Mouse (Mus musculus) hindbrain, embryonic 15.5 days (tissue): ENCODE data around the gene Zyx. TPM values are rescaled to one million over a fixed set of nuclear protein-coding genes. Genes with fewer than 3 reads are reported as not detected.

Experiments
- ATAC-seq: fragments of 200-750 bp; cut with Nextera tagmentation; 2 replicates; pipeline ENCODE4 v1.8.0; 2017; ENCODE audit warnings: low read depth, moderate number of reproducible peaks, moderate TSS enrichment; ENCODE audit not compliant: low FRiP score
- H3K27ac ChIP-seq: fragments of 300-500 bp; sonication (generic); replicated peaks from 2 replicates; pipeline ENCODE4 v1.5.1; 2015; ENCODE audit warnings: mild to moderate bottlenecking, inconsistent platforms
- H3K27me3 ChIP-seq: fragments of 300-500 bp; sonication (generic); 2 replicates; pipeline ENCODE4 v1.6.1; 2015; ENCODE audit warnings: control low read depth, inconsistent platforms
- H3K36me3 ChIP-seq: fragments of 300-500 bp; sonication (generic); 2 replicates; pipeline ENCODE4 v1.6.1; 2015; ENCODE audit warnings: control low read depth, inconsistent platforms
- H3K4me1 ChIP-seq: fragments of 300-500 bp; sonication (generic); replicated peaks from 2 replicates; pipeline ENCODE4 v1.6.1; 2015; ENCODE audit warnings: control low read depth, inconsistent platforms
- H3K4me2 ChIP-seq: fragments of 300-500 bp; sonication (generic); 2 replicates; pipeline ENCODE4 v1.6.1; 2015; ENCODE audit warnings: moderate library complexity, mild to moderate bottlenecking, inconsistent platforms
- H3K4me3 ChIP-seq: fragments of 300-500 bp; sonication (generic); 2 replicates; pipeline ENCODE4 v1.5.1; 2015; ENCODE audit warnings: mild to moderate bottlenecking, inconsistent platforms
- H3K9ac ChIP-seq: fragments of 300-500 bp; sonication (generic); 2 replicates; pipeline ENCODE4 v1.6.1; 2015; ENCODE audit warnings: inconsistent platforms
- H3K9me3 ChIP-seq: fragments of 300-500 bp; sonication (generic); 2 replicates; pipeline ENCODE4 v1.6.1; 2016; ENCODE audit warnings: control low read depth, inconsistent platforms
- WGBS: fragments of 180-500 bp; shearing (Covaris S2); methylation state at CpG from one replicate; pipeline ENCODE4 v1.1.7; 2015; 5-methylcytosine and 5-hydroxymethylcytosine counted together
- polyA plus RNA-seq: library from polyadenylated mRNA; unstranded; fragments of >200 nt; fragmentation: Nextera tagmentation; extraction: Ambion mirVana; gene quantifications from 2 replicates; pipeline ENCODE4 v1.2.1, GENCODE M21; 2015

Gene Zyx
- polyA plus RNA-seq, 1 experiment from 2014 or later, result 63.0 TPM

- H3K9me3 ChIP-seq, result no peaks in the 10 kb centered on the region
- no peak overlapping the region for H3K27ac ChIP-seq
- H3K36me3 ChIP-seq, result peaks cover 11% of the 10 kb centered on the region; the same call in 1 of the 2 replicates
- H3K4me1 ChIP-seq, result peaks cover 43% of the 10 kb centered on the region
- 92% methylated on average over 7 of the region's 7 CpGs for WGBS
- peak overlapping the region; percentile 91 for H3K4me2 ChIP-seq
- no peak overlapping the region for H3K9ac ChIP-seq
- no peak overlapping the region for H3K4me3 ChIP-seq
- ATAC-seq, result no peak
- no peaks in the 10 kb centered on the region for H3K27me3 ChIP-seq
Observed at GRCm38 (mm10) chr6:42351776-42352485, 2.5 kb downstream of the Zyx start.

GRCm38 (mm10) chr6:42352486-42352846 is 3.0 kb downstream of the Zyx start:
- Histone ChIP-seq H3K4me3 (no peak overlapping the region), H3K27me3 (no peaks in the 10 kb centered on the region), H3K4me2 (no peak overlapping the region), H3K9me3 (no peaks in the 10 kb centered on the region), H3K4me1 (peaks cover 43% of the 10 kb centered on the region), H3K27ac (no peak overlapping the region), H3K36me3 (peaks cover 16% of the 10 kb centered on the region; the same call in 1 of the 2 replicates), H3K9ac (no peak overlapping the region)
- WGBS, result 100% methylated on average over 1 of the region's 1 CpGs
- no peak for ATAC-seq

- 89% methylated on average over 8 of the region's 8 CpGs for WGBS
- H3K4me2 ChIP-seq, result no peak overlapping the region
- H3K27me3 ChIP-seq, result no peaks in the 10 kb centered on the region
- no peak for ATAC-seq
- H3K4me3 ChIP-seq, result no peak overlapping the region
- H3K27ac ChIP-seq, result no peak overlapping the region
- H3K9ac ChIP-seq, result no peak overlapping the region
- no peaks in the 10 kb centered on the region for H3K9me3 ChIP-seq
- peaks cover 43% of the 10 kb centered on the region for H3K4me1 ChIP-seq
- peaks cover 23% of the 10 kb centered on the region for H3K36me3 ChIP-seq
Observed at GRCm38 (mm10) chr6:42353180-42353579, 3.8 kb downstream of the Zyx start.

GRCm38 (mm10) chr6:42354076-42355019 is 4.9 kb downstream of the Zyx start:
- Histone ChIP-seq H3K4me2 (no peak overlapping the region), H3K4me3 (no peak overlapping the region), H3K9ac (no peak overlapping the region), H3K27ac (no peak overlapping the region), H3K9me3 (no peaks in the 10 kb centered on the region), H3K36me3 (peaks cover 29% of the 10 kb centered on the region), H3K27me3 (no peaks in the 10 kb centered on the region), H3K4me1 (peaks cover 34% of the 10 kb centered on the region)
- 56% methylated on average over 11 of the region's 11 CpGs for WGBS
- no peak for ATAC-seq

GRCm38 (mm10) chr6:42355366-42355765 is 5.9 kb downstream of the Zyx start:
- Histone ChIP-seq H3K4me1 (peaks cover 33% of the 10 kb centered on the region), H3K27me3 (no peaks in the 10 kb centered on the region), H3K4me2 (no peak overlapping the region), H3K4me3 (no peak overlapping the region), H3K9ac (no peak overlapping the region), H3K9me3 (no peaks in the 10 kb centered on the region), H3K27ac (no peak overlapping the region), H3K36me3 (peaks cover 36% of the 10 kb centered on the region)
- no peak for ATAC-seq
- WGBS, result 94% methylated on average over 6 of the region's 6 CpGs

GRCm38 (mm10) chr6:42355794-42356600 is 6.6 kb downstream of the Zyx start:
- peaks cover 27% of the 10 kb centered on the region for H3K4me1 ChIP-seq
- no peak for ATAC-seq
- H3K27me3 ChIP-seq, result no peaks in the 10 kb centered on the region
- H3K9ac ChIP-seq, result no peak overlapping the region
- WGBS, result 93% methylated on average over 13 of the region's 13 CpGs
- peaks cover 36% of the 10 kb centered on the region for H3K36me3 ChIP-seq
- no peak overlapping the region for H3K4me3 ChIP-seq
- no peak overlapping the region for H3K4me2 ChIP-seq
- H3K9me3 ChIP-seq, result no peaks in the 10 kb centered on the region
- H3K27ac ChIP-seq, result no peak overlapping the region

- Histone ChIP-seq H3K9ac (no peak overlapping the region), H3K4me2 (no peak overlapping the region), H3K27me3 (no peaks in the 10 kb centered on the region), H3K4me3 (no peak overlapping the region), H3K36me3 (peaks cover 36% of the 10 kb centered on the region), H3K27ac (no peak overlapping the region), H3K4me1 (peaks cover 18% of the 10 kb centered on the region), H3K9me3 (no peaks in the 10 kb centered on the region)
- 99% methylated on average over 5 of the region's 5 CpGs for WGBS
- ATAC-seq, result no peak
Observed at GRCm38 (mm10) chr6:42356913-42357312, 7.5 kb downstream of the Zyx start.

- no peak overlapping the region for H3K4me3 ChIP-seq
- H3K4me1 ChIP-seq, result peaks cover 20% of the 10 kb centered on the region
- peaks cover 36% of the 10 kb centered on the region for H3K36me3 ChIP-seq
- H3K27me3 ChIP-seq, result no peaks in the 10 kb centered on the region
- no peak overlapping the region for H3K9ac ChIP-seq
- H3K27ac ChIP-seq, result no peak overlapping the region
- no peaks in the 10 kb centered on the region for H3K9me3 ChIP-seq
- WGBS, result 60% methylated on average over 6 of the region's 6 CpGs
- H3K4me2 ChIP-seq, result no peak overlapping the region
- ATAC-seq, result no peak
Observed at GRCm38 (mm10) chr6:42357901-42358300, 8.5 kb downstream of the Zyx start.

GRCm38 (mm10) chr6:42358901-42359300 is 9.5 kb downstream of the Zyx start:
- no peaks in the 10 kb centered on the region for H3K27me3 ChIP-seq
- no peak overlapping the region for H3K9ac ChIP-seq
- H3K4me2 ChIP-seq, result no peak overlapping the region
- WGBS, result 94% methylated on average over 12 of the region's 12 CpGs
- no peak overlapping the region for H3K4me3 ChIP-seq
- H3K9me3 ChIP-seq, result no peaks in the 10 kb centered on the region
- H3K36me3 ChIP-seq, result peaks cover 36% of the 10 kb centered on the region
- no peak overlapping the region for H3K27ac ChIP-seq
- no peak for ATAC-seq
- peaks cover 15% of the 10 kb centered on the region for H3K4me1 ChIP-seq

- 82% methylated on average over 9 of the region's 9 CpGs for WGBS
- no peak for ATAC-seq
- Histone ChIP-seq H3K4me1 (peaks cover 8% of the 10 kb centered on the region), H3K9me3 (no peaks in the 10 kb centered on the region), H3K27me3 (no peaks in the 10 kb centered on the region), H3K4me2 (no peak overlapping the region), H3K27ac (no peak overlapping the region), H3K4me3 (no peak overlapping the region), H3K9ac (no peak overlapping the region), H3K36me3 (peaks cover 36% of the 10 kb centered on the region)
Observed at GRCm38 (mm10) chr6:42359364-42360147, 10.1 kb downstream of the Zyx start.

- 91% methylated on average over 6 of the region's 6 CpGs for WGBS
- Histone ChIP-seq H3K4me1 (peaks cover 4% of the 10 kb centered on the region; the same call in 1 of the 2 replicates), H3K4me3 (no peak overlapping the region), H3K9ac (no peak overlapping the region), H3K36me3 (peaks cover 36% of the 10 kb centered on the region), H3K9me3 (no peaks in the 10 kb centered on the region), H3K27me3 (no peaks in the 10 kb centered on the region), H3K4me2 (no peak overlapping the region), H3K27ac (no peak overlapping the region)
- ATAC-seq, result no peak
Observed at GRCm38 (mm10) chr6:42360231-42360840, 10.9 kb downstream of the Zyx start.
